Mouse (Mus musculus) intestine, postnatal 0 days (tissue): ENCODE data around the gene BC051019. TPM values are rescaled to one million over a fixed set of nuclear protein-coding genes. Genes with fewer than 3 reads are reported as not detected.

Experiments used
- ATAC-seq: fragments of 200-750 bp; cut with Nextera tagmentation; 2 replicates; pipeline ENCODE4 v1.8.0; 2017; ENCODE audit warnings: mild to moderate bottlenecking, moderate TSS enrichment, moderate library complexity
- H3K27ac ChIP-seq: fragments of 300-500 bp; sonication (generic); 2 replicates; pipeline ENCODE4 v1.5.1; 2014; ENCODE audit warnings: mild to moderate bottlenecking, low read depth, low read length, moderate library complexity
- H3K27me3 ChIP-seq: fragments of 300-500 bp; sonication (generic); replicated peaks from 2 replicates; pipeline ENCODE4 v1.6.1; 2014; ENCODE audit warnings: low read length, mixed read lengths; ENCODE audit not compliant: control insufficient read depth, insufficient read depth
- H3K36me3 ChIP-seq: fragments of 300-500 bp; sonication (generic); 2 replicates; pipeline ENCODE4 v1.6.1; 2014; ENCODE audit warnings: mild to moderate bottlenecking, moderate library complexity; ENCODE audit not compliant: control insufficient read depth, insufficient read depth
- H3K4me1 ChIP-seq: fragments of 300-500 bp; sonication (generic); replicated peaks from 2 replicates; pipeline ENCODE4 v1.6.1; 2014; ENCODE audit warnings: antibody characterized with exemption, low read length, mixed read lengths; ENCODE audit not compliant: control insufficient read depth, insufficient read depth
- H3K4me2 ChIP-seq: fragments of 300-500 bp; sonication (generic); replicated peaks from 2 replicates; pipeline ENCODE4 v1.6.1; 2014; ENCODE audit warnings: low read depth, mild to moderate bottlenecking, moderate library complexity
- H3K4me3 ChIP-seq: fragments of 300-500 bp; sonication (generic); 2 replicates; pipeline ENCODE4 v1.5.1; 2014; ENCODE audit warnings: low read depth, low read length
- H3K9ac ChIP-seq: fragments of 300-500 bp; sonication (generic); 2 replicates; pipeline ENCODE4 v1.6.1; 2014; ENCODE audit warnings: mild to moderate bottlenecking, low read depth, low read length
- H3K9me3 ChIP-seq: fragments of 300-500 bp; sonication (generic); 2 replicates; pipeline ENCODE4 v1.6.1; 2016; ENCODE audit warnings: mixed run types; ENCODE audit not compliant: control insufficient read depth
- CTCF ChIP-seq: sonication (generic); IDR thresholded peaks from 2 replicates; pipeline ENCODE4 v1.5.1; 2016; ENCODE audit warnings: low read depth, mild to moderate bottlenecking, control low read depth, antibody characterized with exemption, moderate library complexity
- WGBS: fragments of 180-500 bp; shearing (Covaris S2); extraction: QIAGEN DNeasy Blood & Tissue Kit; methylation state at CpG from one replicate; pipeline ENCODE4 v1.1.7; 2014; 5-methylcytosine and 5-hydroxymethylcytosine counted together
- polyA plus RNA-seq: library from polyadenylated mRNA; unstranded; fragments of >200 nt; fragmentation: Nextera tagmentation; extraction: Ambion mirVana; gene quantifications from 2 replicates; pipeline ENCODE4 v1.2.1, GENCODE M21; 2015

BC051019 gene
- polyA plus RNA-seq, 1 experiment from 2014 or later: not detected

GRCm38 (mm10) chr7:109754034-109754433 lies 30.4 kb upstream of the BC051019 start:
- Histone ChIP-seq H3K4me3 (no peak overlapping the region), H3K4me2 (no peak overlapping the region), H3K4me1 (no peaks in the 10 kb centered on the region), H3K9ac (no peak overlapping the region), H3K36me3 (0 out of 2 replicates have a peak, but pooled peaks cover 4% of the 10 kb centered on the region), H3K27me3 (no peaks in the 10 kb centered on the region), H3K9me3 (no peaks in the 10 kb centered on the region), H3K27ac (no peak overlapping the region)
- 90% methylated on average over 8 of the region's 8 CpGs for WGBS
- no peak for TF ChIP-seq CTCF
- ATAC-seq: no peak

GRCm38 (mm10) chr7:109752008-109752925 lies 28.6 kb upstream of the BC051019 start, which contains the start of gene Tmem9b:
Gene Tmem9b (minus strand): TSS chr7:109752875.
- Histone ChIP-seq H3K27ac (peak within 1 kb of the TSS; percentile 97), H3K4me3 (peak within 1 kb of the TSS; percentile 84), H3K36me3 (0 out of 2 replicates have a peak, but pooled peaks cover 8% of the 10 kb centered on the region), H3K27me3 (no peaks in the 10 kb centered on the region), H3K9ac (peak within 1 kb of the TSS; percentile 82), H3K9me3 (no peaks in the 10 kb centered on the region), H3K4me1 (no peaks in the 10 kb centered on the region), H3K4me2 (peak within 1 kb of the TSS; percentile 82)
- peak; percentile 24; the same call in 1 of the 2 replicates for TF ChIP-seq CTCF
- peak; percentile 91 for ATAC-seq
- WGBS: under 1% methylated on average over 74 of the region's 74 CpGs

- H3K27ac ChIP-seq: peak overlapping the region; percentile 97
- H3K4me3 ChIP-seq: peak overlapping the region; percentile 84
- 1% methylated on average over 13 of the region's 13 CpGs for WGBS
- no peaks in the 10 kb centered on the region for H3K9me3 ChIP-seq
- TF ChIP-seq CTCF: no peak
- peak; percentile 44 for ATAC-seq
- peak overlapping the region; percentile 82 for H3K9ac ChIP-seq
- peaks cover 10% of the 10 kb centered on the region; the same call in 1 of the 2 replicates for H3K36me3 ChIP-seq
- no peaks in the 10 kb centered on the region for H3K4me1 ChIP-seq
- H3K4me2 ChIP-seq: peak overlapping the region; percentile 82
- no peaks in the 10 kb centered on the region for H3K27me3 ChIP-seq
These were observed 27.9 kb upstream of the BC051019 start for GRCm38 (mm10) chr7:109751427-109752007.

DNA sequence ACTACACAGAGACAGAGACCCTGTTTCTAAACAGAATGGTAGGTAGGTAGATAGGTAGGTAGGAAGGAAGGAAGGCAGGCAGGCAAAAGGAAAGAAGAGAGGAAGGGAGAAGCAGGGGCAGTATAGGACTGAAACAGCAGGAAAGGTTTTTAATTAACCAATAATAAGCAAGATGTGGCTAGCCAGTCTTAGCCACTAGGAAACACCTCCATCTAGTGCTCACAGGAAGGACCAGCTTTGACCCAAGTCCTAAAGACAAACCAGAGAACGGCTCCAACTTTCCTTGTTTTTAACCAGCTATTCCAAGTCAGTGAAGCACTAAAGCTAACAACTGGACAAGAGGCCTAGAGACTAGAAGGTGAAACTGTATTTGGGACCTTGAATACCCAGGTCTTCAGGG lies 24.1 kb upstream of the BC051019 start:
- Histone ChIP-seq H3K27me3 (no peaks in the 10 kb centered on the region), H3K9ac (no peak overlapping the region), H3K4me1 (no peaks in the 10 kb centered on the region), H3K4me2 (no peak overlapping the region), H3K4me3 (no peak overlapping the region), H3K36me3 (peaks cover 37% of the 10 kb centered on the region), H3K9me3 (no peaks in the 10 kb centered on the region), H3K27ac (no peak overlapping the region)
- WGBS: 52% methylated on average over 1 of the region's 1 CpGs
- no peak for ATAC-seq
- TF ChIP-seq CTCF: peak; percentile 65

DNA sequence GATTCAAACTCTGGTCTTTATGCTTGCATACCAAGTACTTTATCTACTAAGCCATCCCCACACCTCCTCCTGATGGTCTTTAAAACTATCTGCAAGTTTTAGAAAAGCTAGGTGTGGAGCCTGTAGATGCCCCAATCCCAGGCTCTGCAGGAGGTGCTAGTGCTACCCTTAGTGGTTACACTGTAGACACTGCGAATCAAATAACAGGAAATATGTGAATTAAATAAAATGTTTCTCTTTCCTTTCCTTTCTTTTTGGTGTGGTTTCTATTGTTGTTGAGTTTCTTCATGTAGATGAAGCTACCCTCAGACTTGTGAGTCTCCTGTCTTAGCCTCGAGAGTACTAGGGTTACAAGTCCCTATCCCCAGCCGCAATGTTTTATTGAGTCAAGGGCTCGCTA lies 18.1 kb upstream of the BC051019 start:
- Histone ChIP-seq H3K4me3 (no peak overlapping the region), H3K4me1 (no peaks in the 10 kb centered on the region), H3K9me3 (no peaks in the 10 kb centered on the region), H3K9ac (no peak overlapping the region), H3K4me2 (no peak overlapping the region), H3K36me3 (peaks cover 71% of the 10 kb centered on the region), H3K27ac (no peak overlapping the region), H3K27me3 (no peaks in the 10 kb centered on the region)
- WGBS: 83% methylated on average over 4 of the region's 4 CpGs
- TF ChIP-seq CTCF: no peak
- no peak for ATAC-seq

DNA sequence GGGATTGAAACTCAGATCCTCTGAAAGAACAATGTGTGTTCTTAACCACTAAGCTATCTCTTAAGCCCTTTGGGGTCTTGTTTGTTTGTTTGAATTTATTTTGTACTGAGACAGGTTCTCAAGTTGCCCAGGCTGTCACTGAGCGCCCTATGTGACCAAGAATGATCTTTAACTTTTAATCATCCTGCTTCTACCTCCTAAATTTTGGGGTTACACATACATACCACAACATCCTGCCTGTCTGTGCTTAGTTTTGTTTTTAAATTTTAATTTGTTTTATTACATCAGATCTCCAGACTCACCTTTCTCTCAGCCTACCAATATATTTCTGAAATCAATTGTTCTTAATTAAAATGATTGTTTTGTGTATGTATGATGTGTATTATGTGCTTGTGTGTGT lies 17.4 kb upstream of the BC051019 start:
- Histone ChIP-seq H3K27ac (no peak overlapping the region), H3K4me2 (no peak overlapping the region), H3K36me3 (peaks cover 73% of the 10 kb centered on the region), H3K4me3 (no peak overlapping the region), H3K4me1 (no peaks in the 10 kb centered on the region), H3K9ac (no peak overlapping the region), H3K9me3 (no peaks in the 10 kb centered on the region), H3K27me3 (no peaks in the 10 kb centered on the region)
- no peak for TF ChIP-seq CTCF
- 91% methylated on average over 1 of the region's 1 CpGs for WGBS
- no peak for ATAC-seq
